Mouse (Mus musculus): ENCODE measurements around the gene Il12rb1. TPM values are rescaled to one million over a fixed set of nuclear protein-coding genes. Genes with fewer than 3 reads are reported as not detected.

Il12rb1 gene
- polyA plus RNA-seq, 1 experiment = 53.4 TPM

DNA sequence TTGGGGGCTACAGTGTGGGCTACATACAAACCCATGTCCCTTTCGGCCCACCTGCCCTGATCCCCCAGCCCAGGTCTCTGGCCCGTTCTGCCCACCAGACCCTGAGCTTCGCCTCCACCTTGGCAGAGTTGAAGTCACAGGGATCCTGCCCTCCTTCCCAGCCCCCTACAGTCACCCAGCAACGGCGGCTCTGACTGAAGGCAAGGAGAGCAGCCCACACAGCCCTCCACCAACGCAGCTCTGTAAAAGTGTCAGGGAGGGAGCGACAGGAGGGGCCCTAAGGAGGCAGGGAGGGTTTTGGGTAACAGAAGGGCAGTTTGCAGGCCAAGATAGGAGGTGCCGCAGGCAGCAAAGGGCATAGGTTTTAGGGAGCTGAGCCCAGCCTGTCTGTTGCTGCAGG, 17.4 kb upstream of the Il12rb1 start:
- DNase-seq = no peak
- Histone ChIP-seq H3K27ac (ENCODE audit: control insufficient read depth, insufficient read depth, low read length) (peak overlapping the region; percentile 62), H3K4me1 (replicated peaks; ENCODE audit: control insufficient read depth, insufficient read depth, low read length) (peaks cover 19% of the 10 kb centered on the region)

DNA sequence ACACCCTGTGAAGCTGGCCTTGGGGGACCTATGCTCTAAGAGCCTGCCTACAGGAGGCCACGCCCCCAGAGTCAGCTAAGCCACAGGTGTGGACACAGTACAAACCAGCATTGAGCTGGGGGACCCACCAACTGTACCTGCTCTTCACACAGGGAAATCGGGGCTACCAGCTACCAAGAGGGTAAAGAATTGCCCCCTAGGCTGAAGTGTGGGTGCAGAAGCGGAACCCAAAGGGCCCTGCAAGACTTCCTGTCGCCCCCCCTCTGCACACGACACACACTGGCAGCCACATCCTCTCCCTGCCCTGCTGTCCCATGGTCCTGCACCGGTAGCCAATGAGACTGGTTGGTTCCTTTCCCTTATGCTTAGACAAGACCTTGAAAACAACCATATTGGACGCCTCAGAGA, 17.0 kb upstream of the Il12rb1 start:
- 1% methylated on average over 7 of the region's 7 CpGs for WGBS
- Histone ChIP-seq H3K4me3 (ENCODE audit: control insufficient read depth, insufficient read depth, low read length) (peak overlapping the region; percentile 83), H3K27ac (ENCODE audit: control insufficient read depth, insufficient read depth, low read length) (peak overlapping the region; percentile 82), H3K36me3 (ENCODE audit: control insufficient read depth, insufficient read depth, low read length) (peaks cover 28% of the 10 kb centered on the region), H3K27me3 (ENCODE audit: control insufficient read depth, insufficient read depth, low read length) (no peaks in the 10 kb centered on the region), H3K4me1 (replicated peaks; ENCODE audit: control insufficient read depth, insufficient read depth, low read length) (peaks cover 19% of the 10 kb centered on the region)
- TF ChIP-seq POLR2A (IDR thresholded peaks at IDR 0.05; ENCODE audit: control insufficient read depth, extremely low read depth, insufficient read depth, low read length, poor library complexity) (0 out of 2 replicates have a peak, but pooled peaks have one; percentile 22), CTCF (IDR thresholded peaks at IDR 0.05; ENCODE audit: borderline replicate concordance, control insufficient read depth, extremely low read depth, insufficient read depth, low read length, poor library complexity) (no peak)
- peak; percentile 83 for DNase-seq

More for the DNA sequence above, 17.4 kb upstream of the Il12rb1 start:
- Histone ChIP-seq H3K4me3 (ENCODE audit: control insufficient read depth, insufficient read depth, low read length) (peak overlapping the region; percentile 83), H3K36me3 (ENCODE audit: control insufficient read depth, insufficient read depth, low read length) (peaks cover 33% of the 10 kb centered on the region), H3K27me3 (ENCODE audit: control insufficient read depth, insufficient read depth, low read length) (no peaks in the 10 kb centered on the region)
- TF ChIP-seq POLR2A (IDR thresholded peaks at IDR 0.05; ENCODE audit: control insufficient read depth, extremely low read depth, insufficient read depth, low read length, poor library complexity) (no peak), CTCF (IDR thresholded peaks at IDR 0.05; ENCODE audit: borderline replicate concordance, control insufficient read depth, extremely low read depth, insufficient read depth, low read length, poor library complexity) (no peak)
- WGBS = 26% methylated on average over 8 of the region's 8 CpGs

DNA sequence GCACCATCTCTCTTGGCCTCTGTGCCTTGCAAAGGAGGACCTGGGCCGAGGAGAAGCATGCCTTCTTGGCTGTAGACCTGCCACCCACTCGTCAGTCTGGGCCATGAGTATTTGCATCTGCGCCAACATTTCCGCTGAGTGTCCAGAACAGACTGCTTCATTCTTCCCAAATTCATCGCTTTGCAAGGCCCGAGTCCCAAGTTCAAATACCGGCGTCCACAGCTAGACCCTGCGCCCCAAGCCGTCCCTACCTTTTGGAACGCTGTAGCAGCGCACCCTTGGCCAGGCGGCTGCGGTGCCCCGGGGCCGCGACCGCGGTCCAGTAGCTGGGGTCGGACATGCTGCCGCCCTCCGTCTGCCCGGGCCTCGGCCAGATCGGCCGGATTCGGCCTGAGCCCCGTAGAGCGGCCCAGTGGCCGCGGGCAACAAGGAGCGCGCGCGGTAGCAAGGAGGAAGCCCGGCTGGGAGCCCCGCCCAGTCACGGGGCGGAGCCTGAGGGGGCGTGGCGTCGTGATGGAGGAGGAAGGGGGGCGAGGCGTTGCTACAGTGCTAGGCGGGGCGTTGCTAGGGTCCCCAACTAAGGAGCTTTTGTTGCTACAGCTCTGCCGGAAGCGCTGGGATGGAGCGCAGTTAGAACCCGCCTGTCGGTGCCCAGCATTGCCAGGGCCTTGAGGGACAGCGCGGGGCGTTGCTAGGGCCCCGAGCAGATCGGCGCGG, 16.1 kb upstream of the Il12rb1 start:
- peak; percentile 100 for DNase-seq
- H3K36me3 ChIP-seq (ENCODE audit: control insufficient read depth, insufficient read depth, low read length) = peaks cover 20% of the 10 kb centered on the region
- TF ChIP-seq CTCF (IDR thresholded peaks at IDR 0.05; ENCODE audit: borderline replicate concordance, control insufficient read depth, extremely low read depth, insufficient read depth, low read length, poor library complexity) (no peak), POLR2A (IDR thresholded peaks at IDR 0.05; ENCODE audit: control insufficient read depth, extremely low read depth, insufficient read depth, low read length, poor library complexity) (peak; percentile 93)
- H3K27ac ChIP-seq (ENCODE audit: control insufficient read depth, insufficient read depth, low read length) = peak overlapping the region; percentile 82
- 1% methylated on average over 58 of the region's 58 CpGs for WGBS
- H3K27me3 ChIP-seq (ENCODE audit: control insufficient read depth, insufficient read depth, low read length) = no peaks in the 10 kb centered on the region
- H3K4me3 ChIP-seq (ENCODE audit: control insufficient read depth, insufficient read depth, low read length) = peak overlapping the region; percentile 83
- peaks cover 26% of the 10 kb centered on the region for H3K4me1 ChIP-seq (replicated peaks; ENCODE audit: control insufficient read depth, insufficient read depth, low read length)

DNA sequence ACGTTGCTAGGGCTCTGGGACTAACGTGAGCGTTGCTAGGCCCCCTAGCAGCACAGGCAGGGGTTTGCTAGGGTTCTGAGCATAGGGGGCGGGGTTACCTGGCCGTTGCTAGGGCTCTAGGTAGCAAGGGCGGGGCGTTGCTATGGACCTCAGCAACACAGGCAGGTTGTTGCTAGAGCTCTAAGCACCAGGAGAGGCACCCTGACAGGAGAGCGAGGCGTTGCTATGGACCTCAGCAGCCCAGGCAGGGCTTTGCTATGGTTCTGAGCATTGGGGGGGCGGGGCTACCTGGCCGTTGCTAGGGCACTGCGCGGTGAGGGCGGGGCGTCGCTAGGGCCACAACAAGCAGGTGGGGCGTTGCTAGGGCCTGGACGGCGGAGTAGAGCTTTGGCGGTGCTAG, 15.5 kb upstream of the Il12rb1 start:
- WGBS = 2% methylated on average over 20 of the region's 20 CpGs
- peak overlapping the region; percentile 50; the same call in 1 of the 2 replicates for H3K27ac ChIP-seq (ENCODE audit: control insufficient read depth, insufficient read depth, low read length)
- H3K36me3 ChIP-seq (ENCODE audit: control insufficient read depth, insufficient read depth, low read length) = peaks cover 14% of the 10 kb centered on the region
- TF ChIP-seq CTCF (IDR thresholded peaks at IDR 0.05; ENCODE audit: borderline replicate concordance, control insufficient read depth, extremely low read depth, insufficient read depth, low read length, poor library complexity) = no peak
- TF ChIP-seq POLR2A (IDR thresholded peaks at IDR 0.05; ENCODE audit: control insufficient read depth, extremely low read depth, insufficient read depth, low read length, poor library complexity) = no peak
- no peaks in the 10 kb centered on the region for H3K27me3 ChIP-seq (ENCODE audit: control insufficient read depth, insufficient read depth, low read length)
- H3K4me1 ChIP-seq (replicated peaks; ENCODE audit: control insufficient read depth, insufficient read depth, low read length) = peaks cover 31% of the 10 kb centered on the region
- no peak for DNase-seq
- H3K4me3 ChIP-seq (ENCODE audit: control insufficient read depth, insufficient read depth, low read length) = peak overlapping the region; percentile 48

DNA sequence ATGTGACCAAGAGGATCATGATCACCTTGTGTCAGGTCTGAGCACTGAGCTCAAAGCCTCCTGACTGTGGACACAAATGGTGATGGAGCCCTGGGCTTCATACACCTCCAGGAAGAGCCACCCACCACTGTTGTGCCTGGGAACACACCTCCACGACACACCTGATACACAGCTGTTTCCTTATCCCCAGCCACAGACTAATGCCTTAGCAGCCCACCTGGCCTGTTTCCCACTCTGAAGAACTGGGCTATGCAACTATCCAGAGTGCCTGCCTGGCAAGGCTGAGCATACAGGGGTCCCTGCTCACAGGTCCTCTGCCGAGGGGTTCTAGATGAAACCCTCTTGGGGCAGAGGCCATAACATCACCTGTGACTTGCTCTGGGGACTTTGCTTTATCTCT, 14.0 kb upstream of the Il12rb1 start:
- no peaks in the 10 kb centered on the region for H3K27me3 ChIP-seq (ENCODE audit: control insufficient read depth, insufficient read depth, low read length)
- TF ChIP-seq POLR2A (IDR thresholded peaks at IDR 0.05; ENCODE audit: control insufficient read depth, extremely low read depth, insufficient read depth, low read length, poor library complexity) (no peak), CTCF (IDR thresholded peaks at IDR 0.05; ENCODE audit: borderline replicate concordance, control insufficient read depth, extremely low read depth, insufficient read depth, low read length, poor library complexity) (no peak)
- no peaks in the 10 kb centered on the region; the same call in 1 of the 2 replicates for H3K36me3 ChIP-seq (ENCODE audit: control insufficient read depth, insufficient read depth, low read length)
- 78% methylated on average over 2 of the region's 2 CpGs for WGBS
- H3K4me1 ChIP-seq (replicated peaks; ENCODE audit: control insufficient read depth, insufficient read depth, low read length) = peaks cover 45% of the 10 kb centered on the region
- H3K27ac ChIP-seq (ENCODE audit: control insufficient read depth, insufficient read depth, low read length) = no peak overlapping the region
- no peak overlapping the region for H3K4me3 ChIP-seq (ENCODE audit: control insufficient read depth, insufficient read depth, low read length)
- DNase-seq = no peak

DNA sequence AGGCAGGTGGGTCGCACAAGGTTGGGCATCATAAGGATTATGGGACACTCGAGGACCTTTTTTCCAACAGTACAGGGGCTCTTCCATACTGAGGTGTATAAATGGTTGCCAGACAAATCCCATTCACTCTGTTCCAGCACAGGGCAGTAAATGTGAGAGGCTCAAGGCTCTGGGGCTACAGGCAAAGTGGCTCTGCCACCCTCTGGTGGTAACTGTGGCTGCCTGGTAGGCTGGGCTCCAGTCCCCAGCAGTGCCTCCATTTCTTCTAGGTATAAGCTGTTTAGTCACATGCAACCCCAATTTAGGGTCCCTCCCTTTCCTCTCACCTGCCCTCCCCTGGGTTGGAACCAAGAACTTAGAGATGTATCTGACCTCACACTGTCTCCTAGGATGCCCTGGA, 12.9 kb upstream of the Il12rb1 start:
- TF ChIP-seq CTCF (IDR thresholded peaks at IDR 0.05; ENCODE audit: borderline replicate concordance, control insufficient read depth, extremely low read depth, insufficient read depth, low read length, poor library complexity) (no peak), POLR2A (IDR thresholded peaks at IDR 0.05; ENCODE audit: control insufficient read depth, extremely low read depth, insufficient read depth, low read length, poor library complexity) (no peak)
- no peaks in the 10 kb centered on the region for H3K36me3 ChIP-seq (ENCODE audit: control insufficient read depth, insufficient read depth, low read length)
- no peak overlapping the region for H3K27ac ChIP-seq (ENCODE audit: control insufficient read depth, insufficient read depth, low read length)
- 98% methylated on average over 2 of the region's 2 CpGs for WGBS
- H3K4me1 ChIP-seq (replicated peaks; ENCODE audit: control insufficient read depth, insufficient read depth, low read length) = peaks cover 49% of the 10 kb centered on the region
- DNase-seq = no peak
- no peaks in the 10 kb centered on the region for H3K27me3 ChIP-seq (ENCODE audit: control insufficient read depth, insufficient read depth, low read length)
- H3K4me3 ChIP-seq (ENCODE audit: control insufficient read depth, insufficient read depth, low read length) = no peak overlapping the region

All from thymus, adult 2 months (tissue).